Mouse (Mus musculus): ENCODE measurements around the gene Cfap36.

DNA sequence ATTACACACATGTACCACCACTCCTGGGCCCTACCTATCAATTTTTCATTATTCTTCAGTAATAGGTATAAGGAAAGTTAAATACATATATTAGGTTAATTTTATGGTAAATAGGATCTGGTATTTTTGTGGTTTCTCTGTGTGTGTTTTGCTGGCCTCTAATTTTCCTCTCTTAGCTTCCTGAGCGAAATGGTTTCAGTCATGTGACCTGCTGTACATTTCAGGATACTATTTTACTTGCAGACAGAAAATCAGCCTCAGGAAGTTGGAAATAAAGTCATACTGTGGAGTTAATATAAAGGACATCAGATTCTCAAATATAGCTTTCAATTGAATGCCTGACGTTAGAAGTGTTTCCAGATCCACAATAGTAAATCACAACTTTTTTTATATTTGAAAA lies 58.2 kb downstream of the Cfap36 start:
- TF ChIP-seq CTCF (IDR thresholded peaks at IDR 0.05) (no peak), EP300 (IDR thresholded peaks at IDR 0.05) (no peak)
